Mouse (Mus musculus) limb, embryonic 14.5 days (tissue): ENCODE data around the gene Rbm4. TPM values are rescaled to one million over a fixed set of nuclear protein-coding genes. Genes with fewer than 3 reads are reported as not detected.

Experiments
- ATAC-seq: fragments of 200-750 bp; cut with Nextera tagmentation; 2 replicates; pipeline ENCODE4 v1.8.0; 2017; ENCODE audit warnings: low read depth, moderate number of reproducible peaks, moderate TSS enrichment; ENCODE audit not compliant: low FRiP score
- DNase-seq: peaks from one replicate; pipeline ENCODE4 v3.0.0-alpha.2; 2015; ENCODE audit warnings: low spot score
- H3K27ac ChIP-seq: fragments of 300-500 bp; sonication (generic); replicated peaks from 2 replicates; pipeline ENCODE4 v1.5.1; 2014; ENCODE audit warnings: low read depth, mild to moderate bottlenecking, low read length, moderate library complexity, mixed read lengths
- H3K27me3 ChIP-seq: fragments of 300-500 bp; sonication (generic); 2 replicates; pipeline ENCODE4 v1.6.1; 2014; ENCODE audit warnings: low read length, mixed read lengths; ENCODE audit not compliant: control insufficient read depth, insufficient read depth
- H3K36me3 ChIP-seq: fragments of 300-500 bp; sonication (generic); 2 replicates; pipeline ENCODE4 v1.6.1; 2014; ENCODE audit warnings: mild to moderate bottlenecking, low read length, moderate library complexity, mixed read lengths; ENCODE audit not compliant: control insufficient read depth, insufficient read depth
- H3K4me1 ChIP-seq: fragments of 300-500 bp; sonication (generic); 2 replicates; pipeline ENCODE4 v1.6.1; 2014; ENCODE audit warnings: antibody characterized with exemption, low read length, mixed read lengths; ENCODE audit not compliant: control insufficient read depth, insufficient read depth
- H3K4me2 ChIP-seq: fragments of 300-500 bp; sonication (generic); replicated peaks from 2 replicates; pipeline ENCODE4 v1.6.1; 2014; ENCODE audit warnings: low read depth, mild to moderate bottlenecking, low read length, moderate library complexity; ENCODE audit not compliant: severe bottlenecking
- H3K4me3 ChIP-seq: fragments of 300-500 bp; sonication (generic); replicated peaks from 2 replicates; pipeline ENCODE4 v1.5.1; 2014; ENCODE audit warnings: low read length
- H3K9ac ChIP-seq: fragments of 300-500 bp; sonication (generic); 2 replicates; pipeline ENCODE4 v1.6.1; 2014; ENCODE audit warnings: mild to moderate bottlenecking, low read depth, low read length, moderate library complexity; ENCODE audit not compliant: severe bottlenecking
- H3K9me3 ChIP-seq: fragments of 300-500 bp; sonication (generic); 2 replicates; pipeline ENCODE4 v1.6.1; 2016; ENCODE audit warnings: low read length; ENCODE audit not compliant: control insufficient read depth
- POLR2A ChIP-seq: fragments of 200-500 bp; IDR thresholded peaks from 2 replicates; pipeline ENCODE4 v1.8.0; 2012; ENCODE audit warnings: inconsistent platforms, mild to moderate bottlenecking, moderate library complexity, borderline replicate concordance; ENCODE audit not compliant: insufficient read depth, insufficient read length; ENCODE audit errors: extremely low read depth
- WGBS: fragments of 180-500 bp; shearing (Covaris S2); extraction: QIAGEN DNeasy Blood & Tissue Kit; methylation state at CpG from one replicate; pipeline ENCODE4 v1.1.7; 2014; 5-methylcytosine and 5-hydroxymethylcytosine counted together
- polyA plus RNA-seq, 2 experiments: library from polyadenylated mRNA; depleted of rRNA in 1 of 2; stranded (reverse) in 1 of 2; unstranded in 1 of 2; fragments of >200 nt; fragmentation: Nextera tagmentation in 1 of 2; extraction: Ambion mirVana in 1 of 2; gene quantifications; 2 replicates each; pipeline versions ENCODE4 v1.2.1 to v1.2.3; 2012 to 2014

Rbm4 gene
- polyA plus RNA-seq, 2 experiments, result 78.9 to 111 TPM

DNA sequence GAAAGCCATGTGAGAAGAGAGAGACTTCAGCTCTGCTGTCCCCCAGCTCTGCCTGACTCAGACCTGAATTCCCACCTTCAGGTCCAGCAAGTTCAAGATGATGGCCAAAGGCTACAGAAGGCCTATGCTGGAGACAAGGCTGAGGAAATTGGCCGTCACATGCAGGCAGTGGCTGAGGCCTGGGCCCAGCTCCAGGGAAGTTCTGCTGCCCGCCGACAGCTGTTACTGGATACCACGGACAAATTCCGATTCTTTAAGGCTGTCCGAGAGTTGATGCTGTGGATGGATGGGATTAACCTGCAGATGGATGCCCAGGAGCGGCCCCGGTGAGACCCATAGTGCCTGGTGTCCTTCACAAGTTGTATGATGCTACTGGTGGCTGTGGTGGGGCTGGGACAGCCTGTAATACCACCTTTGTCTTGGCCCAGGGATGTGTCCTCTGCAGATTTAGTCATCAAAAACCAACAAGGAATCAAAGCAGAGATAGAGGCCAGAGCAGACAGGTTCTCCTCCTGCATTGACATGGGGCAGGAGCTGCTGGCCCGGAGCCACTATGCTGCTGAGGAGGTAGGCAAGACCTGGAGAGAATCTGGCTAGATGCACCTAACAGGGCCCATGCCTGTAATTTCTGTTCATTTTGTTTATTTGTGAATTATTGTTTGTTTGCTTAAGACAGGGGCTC, 45.9 kb downstream of the Rbm4 start:
- Histone ChIP-seq H3K4me1 (no peaks in the 10 kb centered on the region), H3K36me3 (no peaks in the 10 kb centered on the region; the same call in 1 of the 2 replicates), H3K27ac (no peak overlapping the region), H3K9ac (no peak overlapping the region), H3K4me2 (no peak overlapping the region), H3K4me3 (no peak overlapping the region), H3K9me3 (no peaks in the 10 kb centered on the region), H3K27me3 (no peaks in the 10 kb centered on the region)
- no peak for DNase-seq
- 90% methylated on average over 9 of the region's 9 CpGs for WGBS
- no peak for ATAC-seq
- no peak for TF ChIP-seq POLR2A

DNA sequence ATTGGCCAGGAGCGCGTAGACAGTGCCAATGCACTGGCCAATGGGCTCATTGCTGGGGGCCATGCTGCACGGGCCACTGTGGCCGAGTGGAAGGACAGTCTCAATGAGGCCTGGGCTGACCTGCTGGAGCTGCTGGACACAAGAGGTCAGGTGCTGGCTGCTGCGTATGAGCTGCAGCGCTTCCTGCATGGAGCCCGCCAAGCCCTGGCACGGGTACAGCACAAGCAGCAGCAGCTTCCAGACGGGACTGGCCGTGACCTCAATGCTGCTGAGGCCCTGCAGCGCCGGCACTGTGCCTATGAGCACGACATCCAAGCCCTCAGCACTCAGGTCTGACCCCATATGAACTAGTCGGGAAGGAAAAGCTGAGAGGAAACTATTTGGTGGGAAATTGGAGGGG, 47.1 kb downstream of the Rbm4 start:
- TF ChIP-seq POLR2A, result no peak
- H3K27ac ChIP-seq, result no peak overlapping the region
- H3K9me3 ChIP-seq, result no peaks in the 10 kb centered on the region
- H3K4me1 ChIP-seq, result no peaks in the 10 kb centered on the region
- H3K27me3 ChIP-seq, result no peaks in the 10 kb centered on the region
- no peak overlapping the region for H3K9ac ChIP-seq
- H3K4me3 ChIP-seq, result no peak overlapping the region
- H3K4me2 ChIP-seq, result no peak overlapping the region
- DNase-seq (no peak), ATAC-seq (no peak)
- no peaks in the 10 kb centered on the region; the same call in 1 of the 2 replicates for H3K36me3 ChIP-seq
- 84% methylated on average over 14 of the region's 14 CpGs for WGBS

GRCm38 (mm10) chr19:4745681-4746080, 48.0 kb downstream of the Rbm4 start:
- TF ChIP-seq POLR2A, result no peak
- H3K4me1 ChIP-seq, result no peaks in the 10 kb centered on the region
- no peak overlapping the region for H3K4me2 ChIP-seq
- no peaks in the 10 kb centered on the region for H3K27me3 ChIP-seq
- no peaks in the 10 kb centered on the region; the same call in 1 of the 2 replicates for H3K36me3 ChIP-seq
- H3K4me3 ChIP-seq, result no peak overlapping the region
- DNase-seq (no peak), ATAC-seq (no peak)
- no peaks in the 10 kb centered on the region for H3K9me3 ChIP-seq
- no peak overlapping the region for H3K9ac ChIP-seq
- H3K27ac ChIP-seq, result no peak overlapping the region
- WGBS, result 95% methylated on average over 10 of the region's 10 CpGs

DNA sequence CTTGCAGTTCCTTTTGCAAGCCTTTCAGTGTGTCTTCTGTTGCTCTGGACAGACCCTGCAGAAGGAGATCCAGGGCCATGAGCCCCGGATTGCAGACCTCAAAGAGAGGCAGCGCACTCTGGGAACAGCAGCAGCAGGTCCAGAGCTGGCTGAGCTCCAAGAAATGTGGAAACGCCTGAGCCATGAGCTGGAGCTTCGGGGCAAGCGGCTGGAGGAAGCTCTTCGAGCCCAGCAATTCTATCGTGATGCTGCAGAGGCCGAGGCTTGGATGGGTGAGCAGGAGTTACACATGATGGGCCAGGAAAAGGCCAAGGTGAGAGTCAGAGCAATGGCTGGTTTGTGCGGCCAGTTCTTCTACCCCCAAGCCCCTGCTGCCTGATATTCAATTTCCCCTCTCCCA, 48.6 kb downstream of the Rbm4 start:
- H3K4me2 ChIP-seq, result no peak overlapping the region
- H3K4me3 ChIP-seq, result no peak overlapping the region
- DNase-seq (peak; percentile 56), ATAC-seq (no peak)
- H3K9ac ChIP-seq, result no peak overlapping the region
- no peak overlapping the region for H3K27ac ChIP-seq
- WGBS, result 49% methylated on average over 9 of the region's 9 CpGs
- no peaks in the 10 kb centered on the region for H3K4me1 ChIP-seq
- TF ChIP-seq POLR2A, result no peak
- H3K9me3 ChIP-seq, result no peaks in the 10 kb centered on the region
- H3K36me3 ChIP-seq, result no peaks in the 10 kb centered on the region; the same call in 1 of the 2 replicates
- no peaks in the 10 kb centered on the region for H3K27me3 ChIP-seq

- Histone ChIP-seq H3K4me1 (no peaks in the 10 kb centered on the region), H3K27me3 (no peaks in the 10 kb centered on the region), H3K9me3 (no peaks in the 10 kb centered on the region), H3K27ac (no peak overlapping the region), H3K4me3 (no peak overlapping the region), H3K9ac (no peak overlapping the region), H3K4me2 (no peak overlapping the region), H3K36me3 (no peaks in the 10 kb centered on the region; the same call in 1 of the 2 replicates)
- TF ChIP-seq POLR2A, result no peak
- no peak for DNase-seq
- ATAC-seq, result no peak
- 68% methylated on average over 6 of the region's 14 CpGs for WGBS
Measured at GRCm38 (mm10) chr19:4744026-4744425, 49.7 kb downstream of the Rbm4 start.

DNA sequence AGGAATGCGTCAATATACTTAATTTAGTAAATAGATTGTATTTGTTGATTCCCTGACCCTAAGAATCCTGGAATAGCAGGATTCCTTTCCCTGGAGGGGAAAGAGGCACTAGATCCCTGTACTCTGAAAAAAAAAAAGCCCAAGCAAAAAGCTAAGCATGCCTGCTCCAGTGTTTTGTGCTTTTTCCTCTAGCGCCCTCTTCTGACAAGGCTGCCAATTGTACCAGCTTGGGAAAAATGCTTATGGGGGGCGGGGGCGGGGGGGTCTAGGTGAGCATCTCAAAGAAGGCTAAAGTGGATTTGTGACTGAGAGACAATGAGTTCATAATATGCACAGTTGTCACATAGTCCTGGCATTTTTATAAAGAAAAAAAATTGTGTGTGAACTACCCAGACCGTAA, 50.2 kb downstream of the Rbm4 start:
- 41% methylated on average over 5 of the region's 5 CpGs for WGBS
- peak; percentile 59 for DNase-seq
- no peaks in the 10 kb centered on the region for H3K4me1 ChIP-seq
- TF ChIP-seq POLR2A, result no peak
- no peak overlapping the region for H3K9ac ChIP-seq
- H3K4me3 ChIP-seq, result no peak overlapping the region
- no peaks in the 10 kb centered on the region for H3K27me3 ChIP-seq
- no peak for ATAC-seq
- H3K27ac ChIP-seq, result no peak overlapping the region
- H3K4me2 ChIP-seq, result no peak overlapping the region
- no peaks in the 10 kb centered on the region for H3K9me3 ChIP-seq
- no peaks in the 10 kb centered on the region; the same call in 1 of the 2 replicates for H3K36me3 ChIP-seq
